Mouse (Mus musculus) left cerebral cortex, postnatal 36 days (tissue): ENCODE measurements at regions not wholly inside any gene's neighbourhood (a gene's known extent, or its start where the extent isn't known, plus 50 kb on each side); places are given as distances from the start of the nearest gene placed in this dataset.

Source experiments
- DNase-seq, 2 experiments: peaks; one replicate each; pipeline ENCODE4 v3.0.0; 2021 to 2022; ENCODE audit warnings: low spot score in 2 of 2, mixed read lengths in 1 of 2
- intact Hi-C: fragments of 180-260 bp; cut with DNase I; formaldehyde crosslinking; loops from one replicate; pipeline ENCODE4 v1.15.1; 2025

GRCm38 (mm10) chr4:106096130-106096529 is 219.9 kb upstream of the Usp24 start:
- DNase-seq, result no peak
- intact Hi-C loops, result no loop called here

- intact Hi-C loops, result no loop called here
- DNase-seq, result no peak
Measured at GRCm38 (mm10) chr4:106097846-106098245, 218.2 kb upstream of the Usp24 start.

GRCm38 (mm10) chr4:106100211-106101025 is 215.6 kb upstream of the Usp24 start:
- intact Hi-C loops, result no loop called here
- no peak for DNase-seq

GRCm38 (mm10) chr4:106101904-106102303 is 214.1 kb upstream of the Usp24 start:
- intact Hi-C loops, result no loop called here
- no peak for DNase-seq

- intact Hi-C loops, result no loop called here
- no peak for DNase-seq
Measured at GRCm38 (mm10) chr4:106102451-106102977, 213.5 kb upstream of the Usp24 start.

GRCm38 (mm10) chr4:106103750-106104635 is 212.0 kb upstream of the Usp24 start:
- intact Hi-C loops, result no loop called here
- no peak for DNase-seq

GRCm38 (mm10) chr4:106112981-106113380 is 203.0 kb upstream of the Usp24 start:
- no peak for DNase-seq
- intact Hi-C loops, result no loop called here

GRCm38 (mm10) chr4:106113747-106114146 is 202.3 kb upstream of the Usp24 start:
- DNase-seq, result no peak
- intact Hi-C loops, result no loop called here

- intact Hi-C loops, result no loop called here
- DNase-seq, result no peak
Measured at GRCm38 (mm10) chr4:106116611-106117010, 199.4 kb upstream of the Usp24 start.

- DNase-seq, result no peak
- intact Hi-C loops, result no loop called here
Measured at GRCm38 (mm10) chr4:106121306-106121705, 194.7 kb upstream of the Usp24 start.

- DNase-seq, result no peak
- intact Hi-C loops, result no loop called here
Measured at GRCm38 (mm10) chr4:106123038-106123654, 192.9 kb upstream of the Usp24 start.

GRCm38 (mm10) chr4:106127199-106127598 is 188.8 kb upstream of the Usp24 start:
- intact Hi-C loops, result no loop called here
- DNase-seq, result no peak

- no peak for DNase-seq
- intact Hi-C loops, result no loop called here
Measured at GRCm38 (mm10) chr4:106127641-106128040, 188.4 kb upstream of the Usp24 start.

GRCm38 (mm10) chr4:106129327-106129726 is 186.7 kb upstream of the Usp24 start:
- intact Hi-C loops, result no loop called here
- no peak for DNase-seq

GRCm38 (mm10) chr4:106129803-106130202 is 186.2 kb upstream of the Usp24 start:
- no peak for DNase-seq
- intact Hi-C loops, result no loop called here

- intact Hi-C loops, result no loop called here
- DNase-seq, result no peak
Measured at GRCm38 (mm10) chr4:106133746-106134730, 182.0 kb upstream of the Usp24 start.

GRCm38 (mm10) chr4:106142741-106143140 is 173.3 kb upstream of the Usp24 start:
- intact Hi-C loops, result no loop called here
- no peak for DNase-seq

- intact Hi-C loops, result no loop called here
- no peak for DNase-seq
Measured at GRCm38 (mm10) chr4:106144351-106145116, 171.5 kb upstream of the Usp24 start.
